Mouse (Mus musculus): ENCODE measurements around the gene Dnase1l2. TPM values are rescaled to one million over a fixed set of nuclear protein-coding genes. Genes with fewer than 3 reads are reported as not detected.
A peak's percentile ranks its signal among the peaks of the same experiment; 100 is the strongest.
"Not testable (repeated sequence)": the region's sequence is repeated elsewhere in the genome, so short reads cannot be mapped to it uniquely, and the experiment has no call there.

Dnase1l2 gene
- total RNA-seq, 4 experiments from 2014 or later, result 2.3 to 7.2 (median 3.5) TPM

GRCm38 (mm10) chr17:24427170-24427557 is 15.7 kb downstream of the Dnase1l2 start:
- DNase-seq, result no peak

- DNase-seq, result peak; percentile 99
These were observed 16.3 kb downstream of the Dnase1l2 start, which contains the start of gene Eci1 for GRCm38 (mm10) chr17:24426471-24427169. Gene Eci1, plus strand, starts transcription at chr17:24426641.

- DNase-seq, result no peak
These were observed 17.0 kb downstream of the Dnase1l2 start for GRCm38 (mm10) chr17:24425905-24426304.

- not testable (repeated sequence) for DNase-seq
These were observed 17.6 kb downstream of the Dnase1l2 start for GRCm38 (mm10) chr17:24425326-24425725.

- DNase-seq, result no peak
These were observed 18.4 kb downstream of the Dnase1l2 start for GRCm38 (mm10) chr17:24424489-24424888.

- DNase-seq, result no peak
These were observed 19.8 kb downstream of the Dnase1l2 start for GRCm38 (mm10) chr17:24423114-24423513.

- no peak for DNase-seq
These were observed 26.8 kb downstream of the Dnase1l2 start for GRCm38 (mm10) chr17:24416051-24416652.

- no peak for DNase-seq
These were observed 27.9 kb downstream of the Dnase1l2 start for GRCm38 (mm10) chr17:24415011-24415410.

- DNase-seq, result peak; percentile 88
These were observed 28.5 kb downstream of the Dnase1l2 start, which contains the start of gene Rnps1 for GRCm38 (mm10) chr17:24414230-24414976. Gene Rnps1, plus strand, starts transcription at chr17:24414565.

- DNase-seq, result no peak
These were observed 29.2 kb downstream of the Dnase1l2 start for GRCm38 (mm10) chr17:24413557-24414211.

GRCm38 (mm10) chr17:24407116-24407803 is 35.6 kb downstream of the Dnase1l2 start:
- DNase-seq, result no peak

GRCm38 (mm10) chr17:24402371-24402770 is 40.5 kb downstream of the Dnase1l2 start:
- DNase-seq, result peak; percentile 90

GRCm38 (mm10) chr17:24394456-24394855 is 48.4 kb downstream of the Dnase1l2 start:
- no peak for DNase-seq

- DNase-seq, result no peak
These were observed 49.4 kb downstream of the Dnase1l2 start for GRCm38 (mm10) chr17:24393527-24393926.

- no peak for DNase-seq
These were observed 51.8 kb downstream of the Dnase1l2 start for GRCm38 (mm10) chr17:24391149-24391548.

Other genes starting within 250 kb of the Dnase1l2 start
- 10 to 100 TPM; 18.8 to 24.3 (median 23.8) TPM for gene Tbc1d24, start 237.5 kb downstream of the Dnase1l2 start, total RNA-seq (2022)
- 1 to 10 TPM; 1.7 to 4.2 (median 2.9) TPM for gene Ntn3, start 233.6 kb downstream of the Dnase1l2 start, total RNA-seq (2022)
- gene Tedc2, start 222.3 kb downstream of the Dnase1l2 start, total RNA-seq (2022), result 1 to 10 TPM; 6.1 to 9.8 (median 7.6) TPM
- gene Ccnf, start 191.6 kb downstream of the Dnase1l2 start, total RNA-seq (2022), result 1 to 10 TPM; 1.9 to 3.6 (median 2.7) TPM
- under 1 TPM in 3 of 4 experiments, not detected in 1; 0.09 to 0.12 (median 0.11) TPM for gene Abca17, start 92.0 kb downstream of the Dnase1l2 start, total RNA-seq (2022)
- gene Abca3, start 91.2 kb downstream of the Dnase1l2 start, total RNA-seq (2022), result 10 to 100 TPM; 28.4 to 43.3 (median 35.8) TPM
- 10 to 100 TPM; 62.8 to 84.3 (median 75.4) TPM for gene Rnps1, start 28.5 kb downstream of the Dnase1l2 start, total RNA-seq (2022)
- 100 to 1,000 TPM; 142 to 242 (median 189) TPM for gene Eci1, start 16.5 kb downstream of the Dnase1l2 start, total RNA-seq (2022)
- 10 to 100 TPM; 20.9 to 37.4 (median 26.4) TPM for gene E4f1, start 27.2 kb upstream of the Dnase1l2 start, total RNA-seq (2022)
- gene Pgp, start 27.3 kb upstream of the Dnase1l2 start, total RNA-seq (2022), result 100 to 1,000 TPM; 105 to 116 (median 107) TPM
- gene Bricd5, start 30.8 kb upstream of the Dnase1l2 start, total RNA-seq (2022), result under 1 TPM in 2 of 4 experiments, not detected in 2; 0.30 to 0.38 TPM
- gene Mlst8, start 36.0 kb upstream of the Dnase1l2 start, total RNA-seq (2022), result 10 to 100 TPM; 24.3 to 37.6 (median 32.2) TPM
- gene Caskin1, start 45.5 kb upstream of the Dnase1l2 start, total RNA-seq (2022), result 10 to 100 TPM; 49.1 to 61.2 (median 53.8) TPM
- gene Traf7, start 84.8 kb upstream of the Dnase1l2 start, total RNA-seq (2022), result 100 to 1,000 TPM in 3 of 4 experiments, 10 to 100 TPM in 1; 92.1 to 189 (median 132) TPM
- 1 to 10 TPM in 3 of 4 experiments, under 1 TPM in 1; 0.81 to 3.5 (median 2.4) TPM for gene Rab26, start 91.1 kb upstream of the Dnase1l2 start, total RNA-seq (2022)
- gene Pkd1, start 106.7 kb upstream of the Dnase1l2 start, total RNA-seq (2022), result 10 to 100 TPM; 58.5 to 88.8 (median 71.0) TPM
- gene Tsc2, start 189.5 kb upstream of the Dnase1l2 start, total RNA-seq (2022), result 100 to 1,000 TPM in 3 of 4 experiments, 10 to 100 TPM in 1; 79.2 to 135 (median 111) TPM
- 10 to 100 TPM in 3 of 4 experiments, 1 to 10 TPM in 1; 9.0 to 17.3 (median 12.1) TPM for gene Nthl1, start 189.6 kb upstream of the Dnase1l2 start, total RNA-seq (2022)
- gene Slc9a3r2, start 207.2 kb upstream of the Dnase1l2 start, total RNA-seq (2022), result 10 to 100 TPM; 45.9 to 78.6 (median 73.7) TPM
- gene Npw, start 215.4 kb upstream of the Dnase1l2 start, total RNA-seq (2022), result not detected
- gene Zfp598, start 226.6 kb upstream of the Dnase1l2 start, total RNA-seq (2022), result 10 to 100 TPM; 44.9 to 59.4 (median 50.8) TPM
- 1 to 10 TPM; 2.4 to 5.5 (median 3.8) TPM for gene Syngr3, start 246.8 kb upstream of the Dnase1l2 start, total RNA-seq (2022)